Mouse (Mus musculus) thymus, postnatal 36 days (tissue): ENCODE measurements around the gene Olfr412.

Experiments used
- DNase-seq, 2 experiments: peaks; one replicate each; pipeline ENCODE4 v3.0.0; 2022; ENCODE audit warnings: mixed read lengths in 2 of 2

Olfr412 gene

DNA sequence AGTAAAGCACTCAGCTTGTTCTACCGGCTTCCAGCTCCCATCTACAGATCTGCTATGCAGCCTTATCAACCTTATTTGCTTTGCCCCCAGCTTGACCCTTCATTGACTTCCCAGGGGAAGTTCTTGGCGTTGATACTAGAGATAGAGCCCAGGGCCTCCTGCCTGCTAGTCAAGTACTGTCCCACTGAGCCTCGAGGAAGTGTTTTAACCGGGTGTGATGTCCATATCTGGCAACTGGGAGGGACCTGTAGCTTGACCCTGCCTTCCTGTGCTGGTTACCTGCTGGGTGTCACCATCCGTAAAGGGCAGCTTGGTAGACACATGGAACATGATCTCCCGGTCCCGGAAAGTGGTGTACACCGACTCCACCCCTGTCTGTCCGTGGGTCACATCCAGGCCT, 52.2 kb downstream of the Olfr412 start:
- DNase-seq = no peak

DNA sequence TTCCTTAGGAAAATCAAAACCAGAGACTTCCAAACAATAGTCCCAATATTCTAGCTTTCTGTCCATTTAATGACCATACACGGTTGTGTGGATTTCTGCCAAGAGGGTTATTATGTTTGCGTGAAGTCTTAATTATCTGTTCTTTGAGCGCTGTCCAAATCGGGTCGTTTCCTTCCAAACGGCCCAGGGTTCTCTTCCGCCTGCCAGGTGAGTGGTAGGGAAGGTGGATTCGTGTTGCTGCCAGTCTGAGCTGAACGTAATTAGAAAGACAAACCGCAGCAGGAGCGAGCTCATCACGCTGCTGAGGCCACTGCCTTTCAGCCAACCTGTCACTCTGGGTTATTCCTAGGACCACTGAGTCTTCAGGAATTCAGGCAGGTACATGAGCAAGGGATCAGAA, 53.9 kb downstream of the Olfr412 start:
- no peak for DNase-seq
